Comparison of ENCODE assay signal across 24 mouse cellular contexts in the genomic region with DNA sequence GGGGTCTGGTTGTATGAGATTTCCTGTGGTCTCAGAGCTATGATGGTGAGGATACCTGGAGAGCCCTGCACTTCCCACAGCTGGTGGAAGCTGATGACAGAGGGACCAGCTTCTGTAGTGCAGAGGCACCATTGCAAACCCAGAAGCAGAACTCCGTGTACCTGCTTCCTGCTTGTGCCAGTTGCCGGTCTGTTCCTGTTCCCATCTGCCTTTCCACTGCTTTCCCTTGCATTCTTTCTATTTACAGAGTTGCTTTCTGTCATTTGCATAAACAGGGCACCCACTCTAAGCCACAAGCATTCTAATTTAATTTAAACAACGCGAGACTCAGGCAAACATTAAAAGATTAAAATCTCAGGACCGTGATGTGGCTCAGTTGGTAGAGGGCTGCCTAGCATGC. TPM values are rescaled to one million over a fixed set of nuclear protein-coding genes. Genes with fewer than 3 reads are reported as not detected.
DNase-seq lines count a peak whose midpoint lies in the region; ATAC-seq and TF ChIP-seq lines count a peak whose summit lies in the region.
"Had no signal": no experiment of that assay in that cellular context is flagged by ENCODE, and none has a peak within 500 bp of the region (broad histone marks: within the 10 kb centered on the region; RNA-seq: fewer than 3 reads in every experiment).

No protein-coding gene starts in this region.

- H3K4me2 ChIP-seq in kidney, postnatal 0 days (ENCODE audit: low read length), result no peak overlapping the region
- H3K4me2 ChIP-seq: heart, embryonic 11.5 days; neural tube, embryonic 15.5 days had no signal

- no peaks in the 10 kb centered on the region for H3K27me3 ChIP-seq in kidney, postnatal 0 days (ENCODE audit: insufficient read depth, low read length)
- H3K27me3 ChIP-seq: neural tube, embryonic 15.5 days; Patski had no signal

- peak; percentile 70 for DNase-seq in heart, adult 11 months
- DNase-seq in heart, postnatal 25 days (ENCODE audit: low spot score), result no peak
- DNase-seq in kidney, postnatal 0 days (ENCODE audit: low spot score), result no peak
- DNase-seq in kidney, adult 18-20 months, result no peak
- peak; percentile 32 to 43 for DNase-seq in left cerebral cortex, postnatal 36 days (ENCODE audit: low spot score in 2 of 2)
- DNase-seq in left cerebral cortex, postnatal 4 days, result no peak
- peak; percentile 10 for DNase-seq in kidney, postnatal 14 days
- no peak for DNase-seq in urinary bladder, adult 2 months (ENCODE audit: low spot score)
- DNase-seq: adrenal gland, postnatal 36 days; cerebellum, adult 11 months; cerebellum, adult 9-11 months; forebrain, postnatal 0 days; liver; thymus, adult 18-20 months; thymus, postnatal 36 days had no signal

- H3K9ac ChIP-seq in kidney, postnatal 0 days (ENCODE audit: low read depth, low read length), result no peak overlapping the region
- H3K9ac ChIP-seq: forebrain, postnatal 0 days; neural tube, embryonic 15.5 days had no signal

- peak; percentile 72 for ATAC-seq in kidney, postnatal 0 days (replicated peaks; ENCODE audit: low FRiP score, low read depth)
- ATAC-seq: forebrain, postnatal 0 days; hindbrain, embryonic 16.5 days; intestine, embryonic 16.5 days; Patski had no signal

- WGBS in kidney, postnatal 0 days, result 63% methylated on average over 5 of the region's 5 CpGs

- no peaks in the 10 kb centered on the region for H3K4me1 ChIP-seq in kidney, postnatal 0 days (replicated peaks; ENCODE audit: insufficient read depth, low read length)
- H3K4me1 ChIP-seq: midbrain, embryonic 10.5 days; neural tube, embryonic 15.5 days had no signal

- H3K27ac ChIP-seq in kidney, postnatal 0 days, result peak overlapping the region; percentile 32; the same call in 1 of the 2 replicates
- H3K27ac ChIP-seq: hindbrain, embryonic 10.5 days; limb, embryonic 10.5 days; macrophage; midbrain, embryonic 10.5 days; neural tube, embryonic 15.5 days had no signal

- no peak for TF ChIP-seq CTCF in kidney, postnatal 0 days (IDR thresholded peaks at IDR 0.05; ENCODE audit: low read depth)

- H3K36me3 ChIP-seq in kidney, postnatal 0 days (ENCODE audit: insufficient read depth, low read length), result no peaks in the 10 kb centered on the region
- H3K36me3 ChIP-seq: hindbrain, embryonic 10.5 days had no signal

- intact Hi-C loops in heart, postnatal 25 days (cut with DNase I), result no loop called here
- intact Hi-C loops in left cerebral cortex, postnatal 36 days (cut with DNase I), result no loop called here
- intact Hi-C loops in left cerebral cortex, postnatal 4 days (cut with DNase I), result no loop called here

- no peaks in the 10 kb centered on the region; the same call in 1 of the 2 replicates for H3K9me3 ChIP-seq in kidney, postnatal 0 days (replicated peaks; ENCODE audit: low read length)
- H3K9me3 ChIP-seq: limb, embryonic 10.5 days; midbrain, embryonic 10.5 days; neural tube, embryonic 15.5 days had no signal

- H3K4me3 ChIP-seq in kidney, postnatal 0 days (replicated peaks; ENCODE audit: low read depth, low read length), result no peak overlapping the region
- H3K4me3 ChIP-seq: hindbrain, embryonic 10.5 days; limb, embryonic 10.5 days; midbrain, embryonic 10.5 days; neural tube, embryonic 15.5 days had no signal

RNA-seq across cellular contexts. Expression of gene Ubl3, which starts 53.0 kb away (rescaled TPM):
- 10 to 100 TPM; 89.6 to 99.7 TPM for total RNA-seq in heart, postnatal 25 days (2021)
- polyA plus RNA-seq in kidney, postnatal 0 days (2015; fragmentation: Nextera tagmentation; extraction: Ambion mirVana), result 100 and 104 TPM in 2 replicates
- 100 to 1,000 TPM; 236 to 271 TPM for total RNA-seq in left cerebral cortex, postnatal 36 days (2021)
- 10 to 100 TPM; 88.4 to 91.0 TPM for total RNA-seq in left cerebral cortex, postnatal 4 days (2021)
- polyA plus RNA-seq in urinary bladder, adult 2 months (2012; rRNA removed), result 50.8 and 66.5 TPM in 2 replicates

Comparison
In these comparisons a context has a peak if more than half of its experiments do, and no peak if none do; other contexts are left out.
1. DNase-seq: peak in heart, adult 11 months (single experiment), left cerebral cortex, postnatal 36 days (2 of 2) and kidney, postnatal 14 days (single experiment); none in heart, postnatal 25 days (single experiment), kidney, postnatal 0 days (single experiment), kidney, adult 18-20 months (single experiment), left cerebral cortex, postnatal 4 days (single experiment) and urinary bladder, adult 2 months (single experiment).